Mouse (Mus musculus) CH12.LX (cell line): ENCODE measurements around the gene Slc35f3. TPM values are rescaled to one million over a fixed set of nuclear protein-coding genes. Genes with fewer than 3 reads are reported as not detected.

ENCODE experiments used
- DNase-seq: peaks from one replicate; pipeline ENCODE4 v3.0.0-alpha.2; 2013; ENCODE audit errors: extremely low read depth
- H3K27ac ChIP-seq: 2 replicates; pipeline ENCODE4 v1.5.1; 2012; ENCODE audit warnings: low read depth, mild to moderate bottlenecking, control low read depth, moderate library complexity; ENCODE audit not compliant: insufficient read depth
- H3K27me3 ChIP-seq: replicated peaks from 2 replicates; pipeline ENCODE3; 2012; ENCODE audit warnings: inconsistent platforms
- H3K36me3 ChIP-seq, 2 experiments: replicated peaks in 1 of 2; 2 replicates each; pipeline versions ENCODE3 to v1.6.1; 2012; ENCODE audit warnings: inconsistent platforms in 1 of 2, low read length in 1 of 2, mild to moderate bottlenecking in 1 of 2, mixed read lengths in 1 of 2, moderate library complexity in 1 of 2; ENCODE audit not compliant: control insufficient read depth in 1 of 2, insufficient read depth in 1 of 2
- H3K4me1 ChIP-seq, 2 experiments: 2 replicates each; pipeline ENCODE4 v1.6.1; 2012; ENCODE audit warnings: inconsistent platforms in 1 of 2, moderate library complexity in 1 of 2; ENCODE audit not compliant: insufficient read depth in 2 of 2, control insufficient read depth in 1 of 2
- H3K4me2 ChIP-seq: 2 replicates; pipeline ENCODE4 v1.6.1; 2012; ENCODE audit warnings: low read depth, mild to moderate bottlenecking, control low read depth; ENCODE audit not compliant: poor library complexity, insufficient read depth, severe bottlenecking
- H3K4me3 ChIP-seq, 3 experiments: fragments of 150-350 bp in 1 of 3; sonication (generic) in 1 of 3; replicated peaks in 1 of 3; 2 replicates each; pipeline versions ENCODE3 to v1.5.1; 2011 to 2012; ENCODE audit warnings: low read depth in 2 of 3, low read length in 2 of 3, mild to moderate bottlenecking in 2 of 3, moderate library complexity in 2 of 3, control low read depth in 1 of 3, improper control_type of control experiment in 1 of 3, inconsistent platforms in 1 of 3, mixed read lengths in 1 of 3; ENCODE audit not compliant: poor library complexity in 1 of 3
- H3K79me2 ChIP-seq: replicated peaks from 2 replicates; pipeline ENCODE4 v1.6.1; 2012; ENCODE audit warnings: mild to moderate bottlenecking, moderate library complexity; ENCODE audit not compliant: control insufficient read depth, poor library complexity, insufficient read depth, severe bottlenecking; ENCODE audit errors: extremely low read depth
- H3K9ac ChIP-seq: 2 replicates; pipeline ENCODE4 v1.6.1; 2012; ENCODE audit warnings: low read depth, mild to moderate bottlenecking, control low read depth, moderate library complexity; ENCODE audit not compliant: insufficient read depth
- H3K9me3 ChIP-seq: replicated peaks from 2 replicates; pipeline ENCODE3; 2012; ENCODE audit warnings: low read length, inconsistent platforms, mixed read lengths
- BHLHE40 ChIP-seq: IDR thresholded peaks from 2 replicates; pipeline ENCODE4 v1.6.1; 2011; ENCODE audit warnings: mild to moderate bottlenecking, low read depth, low read length, improper control_type of control experiment
- CHD1 ChIP-seq: IDR thresholded peaks from 2 replicates; pipeline ENCODE4 v1.6.1; 2012; ENCODE audit warnings: low read depth, low read length, improper control_type of control experiment, inconsistent platforms
- CTCF ChIP-seq, 2 experiments: IDR thresholded peaks in 1 of 2; conservative IDR thresholded peaks in 1 of 2; 2 replicates each; pipeline ENCODE4 v1.5.1; 2011 to 2012; ENCODE audit warnings: low read depth in 2 of 2, low read length in 2 of 2, improper control_type of control experiment in 1 of 2, inconsistent platforms in 1 of 2, mild to moderate bottlenecking in 1 of 2, moderate library complexity in 1 of 2
- ELF1 ChIP-seq: IDR thresholded peaks from 2 replicates; pipeline ENCODE4 v1.6.1; 2014; ENCODE audit warnings: low read depth, mild to moderate bottlenecking, inconsistent platforms, low read length, improper control_type of control experiment
- EP300 ChIP-seq: IDR thresholded peaks from 2 replicates; pipeline ENCODE4 v1.6.1; 2011; ENCODE audit warnings: low read length, improper control_type of control experiment
- ETS1 ChIP-seq: conservative IDR thresholded peaks from 2 replicates; pipeline ENCODE4 v1.6.1; 2012; ENCODE audit warnings: low read depth, mild to moderate bottlenecking, inconsistent platforms, low read length, improper control_type of control experiment, moderate library complexity
- HCFC1 ChIP-seq: IDR thresholded peaks from 2 replicates; pipeline ENCODE4 v1.6.1; 2012; ENCODE audit warnings: low read depth, mild to moderate bottlenecking, inconsistent platforms, low read length, improper control_type of control experiment
- IRF4 ChIP-seq: IDR thresholded peaks from 2 replicates; pipeline ENCODE4 v1.6.1; 2014; ENCODE audit warnings: low read depth, mild to moderate bottlenecking, inconsistent platforms, low read length, improper control_type of control experiment
- JUN ChIP-seq: IDR thresholded peaks from 2 replicates; pipeline ENCODE4 v1.6.1; 2011; ENCODE audit warnings: low read depth, mild to moderate bottlenecking, low read length, improper control_type of control experiment, moderate library complexity; ENCODE audit not compliant: insufficient read depth
- JUND ChIP-seq: conservative IDR thresholded peaks from 2 replicates; pipeline ENCODE4 v1.6.1; 2011; ENCODE audit warnings: low read depth, low read length, improper control_type of control experiment
- MXI1 ChIP-seq: IDR thresholded peaks from 2 replicates; pipeline ENCODE4 v1.6.1; 2011; ENCODE audit warnings: mild to moderate bottlenecking, low read depth, low read length, improper control_type of control experiment
- MYC ChIP-seq: IDR thresholded peaks from 2 replicates; pipeline ENCODE4 v1.6.1; 2011; ENCODE audit warnings: low read depth, mild to moderate bottlenecking, improper control_type of control experiment, low read length
- NELFE ChIP-seq: IDR thresholded peaks from 2 replicates; pipeline ENCODE4 v1.6.1; 2011; ENCODE audit warnings: low read depth, low read length, improper control_type of control experiment
- NRF1 ChIP-seq: IDR thresholded peaks from 2 replicates; pipeline ENCODE4 v1.6.1; 2014; ENCODE audit warnings: low read depth, mild to moderate bottlenecking, inconsistent platforms, low read length, improper control_type of control experiment, moderate library complexity
- POLR2A ChIP-seq: IDR thresholded peaks from 2 replicates; pipeline ENCODE4 v1.6.1; 2011; ENCODE audit warnings: low read depth, mild to moderate bottlenecking, improper control_type of control experiment, low read length
- RAD21 ChIP-seq: IDR thresholded peaks from 2 replicates; pipeline ENCODE4 v1.6.1; 2011; ENCODE audit warnings: low read depth, mild to moderate bottlenecking, low read length, improper control_type of control experiment, moderate library complexity
- RCOR1 ChIP-seq: conservative IDR thresholded peaks from 2 replicates; pipeline ENCODE4 v1.6.1; 2012; ENCODE audit warnings: low read depth, mild to moderate bottlenecking, inconsistent platforms, low read length, improper control_type of control experiment
- SMC3 ChIP-seq: IDR thresholded peaks from 2 replicates; pipeline ENCODE4 v1.6.1; 2011; ENCODE audit warnings: low read depth, low read length, improper control_type of control experiment
- TBP ChIP-seq: conservative IDR thresholded peaks from 2 replicates; pipeline ENCODE4 v1.6.1; 2011; ENCODE audit warnings: low read depth, low read length, improper control_type of control experiment
- TCF12 ChIP-seq: IDR thresholded peaks from 2 replicates; pipeline ENCODE4 v1.6.1; 2014; ENCODE audit warnings: low read depth, mild to moderate bottlenecking, inconsistent platforms, low read length, improper control_type of control experiment
- USF1 ChIP-seq: IDR thresholded peaks from 2 replicates; pipeline ENCODE4 v1.6.1; 2014; ENCODE audit warnings: low read depth, mild to moderate bottlenecking, inconsistent platforms, low read length, improper control_type of control experiment
- ZKSCAN1 ChIP-seq: IDR thresholded peaks from 2 replicates; pipeline ENCODE4 v1.6.1; 2012; ENCODE audit warnings: low read depth, inconsistent platforms, low read length, improper control_type of control experiment, borderline replicate concordance
- dilution Hi-C: fragments of 300-500 bp; cut with MboI; formaldehyde crosslinking; loops from 2 replicates; pipeline ENCODE4 v1.14.3; 2020; ENCODE audit warnings: low sequenced_read_pairs; ENCODE audit not compliant: extremely low pct_unique_long_range_greater_than_20kb, extremely low pct_ligation_motif_present
- in situ Hi-C: fragments of 300-500 bp; cut with MboI; formaldehyde crosslinking; loops from 3 replicates; pipeline ENCODE4 v1.14.3; 2019; ENCODE audit warnings: low sequenced_read_pairs, low pct_ligation_motif_present, low pct_unique_long_range_greater_than_20kb, mixed read lengths
- polyA plus RNA-seq: library from polyadenylated mRNA; unstranded; fragments of >175 nt; gene quantifications from 2 replicates; pipeline ENCODE4 v1.2.1, GENCODE M21; 2012; ENCODE audit warnings: low read depth; ENCODE audit not compliant: insufficient read length
- total RNA-seq, 2 experiments: library from RNA; depleted of rRNA; stranded (reverse); fragments of 300-350 nt in 1 of 2; fragments of >200 nt in 1 of 2; gene quantifications; 2 replicates each; pipeline ENCODE4 v1.2.3; 2012 to 2014

The Slc35f3 gene
- total and polyA plus RNA-seq, 3 experiments: 0.20 TPM; not detected in 2

GRCm38 (mm10) chr8:126258175-126258781, 40.1 kb upstream of the Slc35f3 start:
- dilution Hi-C loops: no loop called here

GRCm38 (mm10) chr8:126265186-126265585, 33.2 kb upstream of the Slc35f3 start:
- Histone ChIP-seq H3K27ac (no peak overlapping the region), H3K9ac (no peak overlapping the region), H3K4me2 (no peak overlapping the region), H3K27me3 (peaks cover 66% of the 10 kb centered on the region), H3K79me2 (no peaks in the 10 kb centered on the region), H3K4me1 (no peaks in the 10 kb centered on the region), H3K9me3 (no peaks in the 10 kb centered on the region), H3K36me3 (no peaks in the 10 kb centered on the region), H3K4me3 (no peak overlapping the region)
- no peak for TF ChIP-seq BHLHE40
- no peak for TF ChIP-seq TCF12
- no peak for TF ChIP-seq POLR2A
- TF ChIP-seq TBP: no peak
- TF ChIP-seq CHD1: no peak
- TF ChIP-seq ZKSCAN1: no peak
- TF ChIP-seq MXI1: no peak
- TF ChIP-seq JUN: no peak
- no peak for DNase-seq
- in situ Hi-C loops: loop anchor here (10.0 to 25.0 kb wide), 3 partner anchors 122 to 722 kb away; partner anchors contain the start of gene Tarbp1
- dilution Hi-C loops: no loop called here

More at GRCm38 (mm10) chr8:126258175-126258781, 40.1 kb upstream of the Slc35f3 start:
- Histone ChIP-seq H3K4me1 (peaks cover 3 to 7% of the 10 kb centered on the region in 2 experiments; a peak in 3 of 4 replicates), H3K27me3 (peaks cover 89% of the 10 kb centered on the region), H3K36me3 (no peaks in the 10 kb centered on the region), H3K9ac (no peak overlapping the region), H3K27ac (no peak overlapping the region), H3K9me3 (no peaks in the 10 kb centered on the region), H3K79me2 (no peaks in the 10 kb centered on the region), H3K4me3 (no peak overlapping the region), H3K4me2 (peak overlapping the region; percentile 65; the same call in 1 of the 2 replicates)
- in situ Hi-C loops: loop anchor here (25.0 kb wide), 2 partner anchors 129 to 729 kb away; no protein-coding TSS in a partner anchor
- peak; percentile 54 for DNase-seq
- TF ChIP-seq IRF4 (no peak), RAD21 (peak; percentile 77), CTCF (conservative IDR thresholded peaks at IDR 0.05 in 1 of 2, IDR thresholded peaks at IDR 0.05 in 1 of 2; ENCODE audit: low read depth in 2 of 2, low read length in 2 of 2) (peak; percentile 27 to 82; a peak in 3 of 4 replicates), MXI1 (0 out of 2 replicates have a peak, but pooled peaks have one; percentile 30), SMC3 (peak; percentile 67), ELF1 (no peak)

GRCm38 (mm10) chr8:126267118-126267517, 31.2 kb upstream of the Slc35f3 start:
- Histone ChIP-seq H3K4me1 (no peaks in the 10 kb centered on the region), H3K9me3 (no peaks in the 10 kb centered on the region), H3K27me3 (peaks cover 63% of the 10 kb centered on the region), H3K27ac (no peak overlapping the region), H3K4me2 (peak overlapping the region; percentile 24; the same call in 1 of the 2 replicates), H3K79me2 (no peaks in the 10 kb centered on the region), H3K9ac (no peak overlapping the region), H3K36me3 (no peaks in the 10 kb centered on the region), H3K4me3 (no peak overlapping the region)
- dilution Hi-C loops (no loop called here), in situ Hi-C loops (loop anchor here (10.0 to 25.0 kb wide), 3 partner anchors 120 to 720 kb away; partner anchors contain the start of gene Tarbp1)
- peak; percentile 29 for DNase-seq
- TF ChIP-seq EP300 (no peak), NRF1 (no peak), NELFE (no peak), RAD21 (peak; percentile 64), USF1 (no peak), RCOR1 (no peak), MYC (no peak), ETS1 (no peak), SMC3 (peak; percentile 51), IRF4 (peak; percentile 37; the same call in 1 of the 2 replicates), CTCF (conservative IDR thresholded peaks at IDR 0.05 in 1 of 2, IDR thresholded peaks at IDR 0.05 in 1 of 2; ENCODE audit: low read depth in 2 of 2, low read length in 2 of 2) (peak; percentile 68 to 76), JUND (no peak), HCFC1 (no peak)
